Mouse (Mus musculus): ENCODE data around the gene Zfp599.

The Zfp599 gene

DNA sequence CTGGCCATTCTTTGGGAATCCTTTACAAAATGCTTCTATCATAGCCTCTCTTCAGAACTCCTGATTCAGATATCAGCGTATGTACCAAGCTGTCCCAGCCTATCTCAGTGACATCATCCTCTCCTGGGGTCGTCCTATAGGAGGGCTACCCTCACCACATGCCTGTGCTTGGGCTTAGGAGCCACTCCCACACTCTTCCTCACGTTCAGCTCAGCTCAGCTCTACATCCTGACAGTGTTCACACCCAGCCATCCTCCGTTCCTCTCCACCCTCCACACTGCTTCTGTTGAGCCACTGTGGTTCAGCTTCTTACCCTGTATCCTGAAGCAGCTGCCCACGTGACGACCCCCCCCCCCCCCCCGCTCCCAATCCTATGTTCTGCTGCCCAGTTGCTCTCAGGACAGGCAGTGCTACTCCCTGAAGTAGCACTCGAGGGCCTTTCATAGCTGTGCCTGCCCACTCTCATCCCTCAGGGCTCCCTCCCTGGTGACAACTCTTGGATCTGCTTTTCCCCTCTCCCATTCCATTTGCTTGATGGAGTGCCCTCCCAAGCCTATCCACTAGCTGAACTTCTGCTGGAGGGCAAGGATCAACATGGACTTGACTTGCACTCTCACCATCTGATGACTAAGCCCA is 41.7 kb downstream of the Zfp599 start:
- DNase-seq, result no peak

DNA sequence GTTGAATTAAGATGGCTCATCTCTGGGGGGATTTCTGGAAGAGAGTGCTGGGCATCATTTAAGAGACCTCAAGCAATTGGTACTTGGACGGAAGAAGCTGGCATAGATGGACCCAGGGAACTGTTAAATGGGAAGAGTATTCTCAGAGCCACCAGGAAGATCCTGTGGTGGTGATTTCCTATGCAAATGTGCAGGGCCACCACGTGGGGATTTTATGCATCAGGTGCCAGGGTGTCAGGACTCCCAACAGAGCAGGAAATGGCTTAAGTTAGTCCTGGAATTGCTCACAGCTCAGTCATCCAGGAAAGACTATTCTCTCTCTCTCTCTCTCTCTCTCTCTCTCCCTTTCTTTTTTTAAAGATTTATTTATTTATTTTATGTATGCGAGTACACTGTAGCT is 43.0 kb downstream of the Zfp599 start:
- DNase-seq, result no peak

DNA sequence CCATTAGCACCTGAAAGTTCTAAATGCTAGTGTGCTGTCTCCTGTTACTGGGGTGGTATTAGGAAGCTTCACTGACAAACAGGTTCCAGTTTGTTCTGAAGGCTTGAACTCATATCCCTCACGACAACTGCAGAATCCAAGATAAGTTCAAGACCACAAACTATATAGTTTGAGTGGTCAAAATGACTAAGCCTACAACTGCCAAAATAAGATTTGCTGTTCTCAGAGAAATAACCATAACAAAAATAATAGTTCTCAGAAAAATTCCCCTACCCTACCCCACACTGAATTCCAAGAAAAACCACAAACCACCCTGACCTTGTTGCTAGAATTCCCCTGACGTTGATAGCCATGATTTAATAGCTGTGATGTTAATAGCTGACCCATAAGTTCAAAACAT is 45.1 kb downstream of the Zfp599 start:
- DNase-seq, result no peak

DNA sequence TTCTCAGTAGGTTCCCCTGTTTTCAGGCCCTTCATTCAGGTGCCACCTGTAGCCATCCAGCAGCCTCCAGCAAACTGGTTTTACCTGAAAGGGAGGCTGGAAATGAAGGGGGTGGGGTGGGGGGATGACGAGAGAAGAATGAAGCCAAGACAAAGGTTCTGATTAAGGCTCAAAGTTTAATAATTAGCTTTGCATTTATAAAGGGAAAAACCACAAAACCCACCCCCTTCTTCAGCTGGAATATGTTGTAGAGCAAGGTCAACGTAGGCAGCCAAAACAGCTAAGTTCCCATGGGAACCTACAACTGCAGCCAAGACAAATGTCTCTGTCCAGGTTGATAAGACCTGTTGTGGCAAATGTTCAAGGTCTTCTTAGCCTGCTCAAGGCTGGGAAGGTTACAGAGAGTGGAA is 45.9 kb downstream of the Zfp599 start:
- DNase-seq, result no peak

All from right cerebral cortex, postnatal 25 days (tissue).